Mouse (Mus musculus) kidney, postnatal 0 days (tissue): Measurements from ENCODE around the gene 0610012G03Rik. TPM values are rescaled to one million over a fixed set of nuclear protein-coding genes. Genes with fewer than 3 reads are reported as not detected.

Experiments used
- ATAC-seq: fragments of 200-750 bp; cut with Nextera tagmentation; replicated peaks from 2 replicates; pipeline ENCODE4 v1.8.0; 2017; ENCODE audit warnings: low read depth, moderate number of reproducible peaks, moderate TSS enrichment, moderate library complexity; ENCODE audit not compliant: low FRiP score
- DNase-seq: peaks from one replicate; pipeline ENCODE4 v3.0.0-alpha.2; 2016; ENCODE audit warnings: low spot score
- H3K27ac ChIP-seq: fragments of 300-500 bp; sonication (generic); 2 replicates; pipeline ENCODE4 v1.5.1; 2014; ENCODE audit warnings: mild to moderate bottlenecking
- H3K27me3 ChIP-seq: fragments of 300-500 bp; sonication (generic); 2 replicates; pipeline ENCODE4 v1.6.1; 2014; ENCODE audit warnings: low read length, mixed read lengths; ENCODE audit not compliant: insufficient read depth
- H3K36me3 ChIP-seq: fragments of 300-500 bp; sonication (generic); 2 replicates; pipeline ENCODE4 v1.6.1; 2014; ENCODE audit warnings: low read length, mixed read lengths; ENCODE audit not compliant: insufficient read depth
- H3K4me1 ChIP-seq: fragments of 300-500 bp; sonication (generic); replicated peaks from 2 replicates; pipeline ENCODE4 v1.6.1; 2014; ENCODE audit warnings: antibody characterized with exemption, low read length, mixed read lengths; ENCODE audit not compliant: insufficient read depth
- H3K4me2 ChIP-seq: fragments of 300-500 bp; sonication (generic); 2 replicates; pipeline ENCODE4 v1.6.1; 2014; ENCODE audit warnings: mild to moderate bottlenecking, low read length, moderate library complexity, mixed read lengths
- H3K4me3 ChIP-seq: fragments of 300-500 bp; sonication (generic); replicated peaks from 2 replicates; pipeline ENCODE4 v1.5.1; 2014; ENCODE audit warnings: low read depth, low read length
- H3K9ac ChIP-seq: fragments of 300-500 bp; sonication (generic); 2 replicates; pipeline ENCODE4 v1.6.1; 2014; ENCODE audit warnings: low read depth, low read length
- H3K9me3 ChIP-seq: fragments of 300-500 bp; sonication (generic); replicated peaks from 2 replicates; pipeline ENCODE4 v1.6.1; 2016; ENCODE audit warnings: low read length, inconsistent platforms, mixed read lengths
- CTCF ChIP-seq: IDR thresholded peaks from 2 replicates; pipeline ENCODE4 v1.5.1; 2016; ENCODE audit warnings: antibody characterized with exemption, low read depth, mild to moderate bottlenecking, moderate library complexity
- WGBS: fragments of 180-500 bp; shearing (Covaris S2); extraction: QIAGEN DNeasy Blood & Tissue Kit; methylation state at CpG from one replicate; pipeline ENCODE4 v1.1.7; 2014; 5-methylcytosine and 5-hydroxymethylcytosine counted together
- polyA plus RNA-seq: library from polyadenylated mRNA; unstranded; fragments of >200 nt; fragmentation: Nextera tagmentation; extraction: Ambion mirVana; gene quantifications from 2 replicates; pipeline ENCODE4 v1.2.1, GENCODE M21; 2015

Gene 0610012G03Rik
- 137 and 140 TPM in 2 replicates for polyA plus RNA-seq

DNA sequence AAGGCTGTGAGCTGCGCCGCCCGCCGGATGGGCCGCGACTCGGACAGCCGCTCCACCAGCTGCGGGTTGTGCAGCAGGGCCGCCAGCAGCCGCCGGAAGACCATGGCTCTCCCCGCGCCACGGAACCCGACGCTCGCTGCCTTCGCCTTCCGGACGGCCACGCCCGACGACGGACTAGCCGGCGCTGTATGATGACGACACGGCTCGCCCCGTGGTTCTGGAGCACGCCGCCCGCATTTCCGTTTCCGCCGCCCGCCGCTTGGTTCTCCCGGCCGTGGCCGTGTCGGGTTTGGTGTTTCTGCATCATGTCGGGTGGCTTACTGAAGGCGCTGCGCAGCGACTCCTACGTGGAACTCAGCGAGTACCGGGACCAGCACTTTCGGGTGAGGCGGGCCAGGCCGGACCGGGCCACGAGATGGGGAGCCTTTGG, at the start of gene 0610012G03Rik, which contains the start of gene Ncbp2:
Gene 0610012G03Rik, minus strand, starts transcription at position 150 of the 430 bp plus-strand sequence.
Gene Ncbp2, plus strand, starts transcription at position 169 of the 430 bp plus-strand sequence.
- WGBS: under 1% methylated on average over 55 of the region's 55 CpGs
- peak within 1 kb of the TSS; percentile 89 for H3K27ac ChIP-seq
- peak; percentile 90 for ATAC-seq

DNA sequence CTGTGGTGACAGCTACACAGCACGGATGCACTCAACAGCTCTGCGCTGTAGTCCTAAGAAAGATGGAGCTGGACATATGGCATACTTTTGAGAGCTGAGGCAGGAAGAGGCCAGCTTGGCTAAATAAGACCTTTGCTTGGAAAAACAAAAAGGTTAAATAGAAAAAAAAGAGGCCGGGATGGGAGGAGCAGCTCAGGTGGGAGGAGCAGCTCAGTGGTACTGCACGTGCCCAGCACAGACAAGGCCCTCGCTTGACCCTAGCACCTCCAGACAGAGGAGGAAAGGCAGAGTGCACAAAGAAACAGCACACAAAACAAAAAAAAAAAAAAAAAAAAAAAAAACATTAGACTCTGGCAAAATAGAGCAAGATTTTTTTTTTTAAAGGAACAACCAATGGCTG, 48.1 kb upstream of the 0610012G03Rik start:
- no peaks in the 10 kb centered on the region for H3K4me1 ChIP-seq
- TF ChIP-seq CTCF: no peak
- H3K36me3 ChIP-seq: no peaks in the 10 kb centered on the region
- no peaks in the 10 kb centered on the region for H3K9me3 ChIP-seq
- H3K9ac ChIP-seq: no peak overlapping the region
- no peak overlapping the region for H3K4me3 ChIP-seq
- ATAC-seq: no peak
- DNase-seq: no peak
- H3K27ac ChIP-seq: no peak overlapping the region
- no peak overlapping the region for H3K4me2 ChIP-seq
- WGBS: 65% methylated on average over 5 of the region's 5 CpGs
- no peaks in the 10 kb centered on the region for H3K27me3 ChIP-seq

More for the DNA sequence above, at the start of gene 0610012G03Rik, which contains the start of gene Ncbp2:
- H3K4me1 ChIP-seq: peaks cover 11% of the 10 kb centered on the region
- H3K4me2 ChIP-seq: peak within 1 kb of the TSS; percentile 87
- TF ChIP-seq CTCF: no peak
- no peaks in the 10 kb centered on the region for H3K27me3 ChIP-seq
- H3K9ac ChIP-seq: peak within 1 kb of the TSS; percentile 84
- peak; percentile 97 for DNase-seq
- H3K4me3 ChIP-seq: peak within 1 kb of the TSS; percentile 84
- 0 out of 2 replicates have a peak, but pooled peaks cover 6% of the 10 kb centered on the region for H3K36me3 ChIP-seq
- H3K9me3 ChIP-seq: no peaks in the 10 kb centered on the region

DNA sequence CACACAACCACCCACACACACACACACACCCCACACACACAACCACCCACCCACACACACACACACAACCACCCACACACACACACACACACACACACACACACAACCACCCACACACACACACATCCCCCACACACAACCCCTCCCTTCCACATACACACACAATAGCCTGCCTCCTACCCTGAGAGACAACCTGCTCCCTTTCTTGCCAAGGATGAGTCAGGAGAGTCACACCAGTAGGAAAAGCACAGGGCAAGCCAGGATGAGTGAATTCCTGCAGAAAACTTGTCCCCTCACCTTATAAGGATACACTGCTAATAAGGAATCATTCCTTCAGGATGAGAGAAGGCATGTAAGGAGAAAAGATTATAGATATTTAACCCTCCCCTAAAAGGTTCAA, 45.7 kb upstream of the 0610012G03Rik start:
- TF ChIP-seq CTCF: no peak

DNA sequence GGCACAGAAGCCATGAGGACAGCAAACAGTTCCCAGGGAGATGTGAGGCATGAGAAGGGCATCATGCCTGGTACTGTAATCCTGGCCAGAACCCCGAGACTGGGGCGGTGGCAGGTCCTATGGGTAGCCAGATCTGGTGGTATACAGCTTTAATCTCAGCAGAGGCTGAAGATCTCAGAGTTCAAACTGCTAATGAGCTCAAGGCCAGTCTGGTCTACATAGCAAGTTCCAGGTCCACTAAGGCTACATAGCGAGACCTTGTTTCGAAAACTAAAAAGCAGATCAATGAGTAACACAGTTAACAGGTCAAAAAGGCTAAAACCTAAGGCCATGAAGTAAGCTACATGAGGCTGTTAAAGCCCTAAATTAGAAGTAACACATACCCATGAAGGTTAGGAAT, 44.9 kb upstream of the 0610012G03Rik start:
- no peak for TF ChIP-seq CTCF
- no peak overlapping the region for H3K4me2 ChIP-seq
- 92% methylated on average over 4 of the region's 4 CpGs for WGBS
- H3K9me3 ChIP-seq: no peaks in the 10 kb centered on the region
- H3K27me3 ChIP-seq: no peaks in the 10 kb centered on the region
- 0 out of 2 replicates have a peak, but pooled peaks have one; percentile 65 for ATAC-seq
- H3K4me3 ChIP-seq: no peak overlapping the region
- H3K9ac ChIP-seq: no peak overlapping the region
- peaks cover 16% of the 10 kb centered on the region for H3K36me3 ChIP-seq
- no peak for DNase-seq
- no peaks in the 10 kb centered on the region for H3K4me1 ChIP-seq
- H3K27ac ChIP-seq: no peak overlapping the region

More for the DNA sequence above, 45.7 kb upstream of the 0610012G03Rik start:
- no peak overlapping the region for H3K27ac ChIP-seq
- DNase-seq: no peak
- H3K27me3 ChIP-seq: no peaks in the 10 kb centered on the region
- H3K9ac ChIP-seq: no peak overlapping the region
- H3K4me3 ChIP-seq: no peak overlapping the region
- H3K4me1 ChIP-seq: no peaks in the 10 kb centered on the region
- no peaks in the 10 kb centered on the region for H3K9me3 ChIP-seq
- no peak overlapping the region for H3K4me2 ChIP-seq
- no peak for ATAC-seq
- H3K36me3 ChIP-seq: peaks cover 12% of the 10 kb centered on the region

DNA sequence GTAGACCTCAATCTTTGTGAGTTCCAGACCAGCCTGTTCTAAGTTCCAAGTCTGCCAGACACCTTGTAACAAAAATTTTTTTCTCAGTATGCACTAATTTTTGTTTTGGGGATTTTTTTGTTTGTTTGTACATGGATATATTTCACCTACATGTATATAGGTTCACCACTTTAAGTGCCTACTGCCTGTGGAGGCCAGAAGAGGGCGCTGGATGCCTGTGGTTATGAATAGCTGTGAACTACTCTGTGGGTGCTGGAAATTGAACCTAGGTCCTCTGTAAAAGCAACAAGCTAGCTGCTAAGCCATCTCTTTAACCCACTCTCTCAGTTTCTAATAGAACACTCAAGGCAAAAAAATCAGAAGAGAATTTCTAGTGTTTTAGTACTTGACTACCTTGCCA, 43.7 kb upstream of the 0610012G03Rik start:
- no peak overlapping the region for H3K4me3 ChIP-seq
- DNase-seq (no peak), ATAC-seq (no peak)
- H3K9ac ChIP-seq: no peak overlapping the region
- 50% methylated on average over 1 of the region's 1 CpGs for WGBS
- TF ChIP-seq CTCF: peak; percentile 31
- H3K36me3 ChIP-seq: peaks cover 22% of the 10 kb centered on the region
- H3K4me2 ChIP-seq: no peak overlapping the region
- no peaks in the 10 kb centered on the region for H3K4me1 ChIP-seq
- no peaks in the 10 kb centered on the region for H3K9me3 ChIP-seq
- no peaks in the 10 kb centered on the region for H3K27me3 ChIP-seq
- no peak overlapping the region for H3K27ac ChIP-seq

DNA sequence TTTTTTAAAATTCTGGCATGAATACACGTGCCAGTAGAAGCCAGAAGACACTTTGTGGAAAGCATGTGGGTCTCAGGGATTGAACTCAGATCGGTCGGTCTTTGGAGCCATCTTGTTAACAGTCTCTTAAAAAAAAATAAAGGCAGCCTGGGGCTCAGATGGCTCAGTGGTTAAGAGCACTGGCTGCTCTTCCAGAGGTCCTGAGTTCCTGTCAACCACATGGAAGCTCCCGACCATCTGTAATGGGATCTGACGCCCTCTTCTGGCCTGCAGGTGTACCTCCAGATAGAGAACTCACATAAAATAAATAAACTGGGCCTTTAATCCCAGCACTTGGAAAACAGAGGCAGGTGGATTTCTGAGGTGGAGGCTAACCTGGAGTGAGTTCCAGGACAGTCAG, 32.7 kb upstream of the 0610012G03Rik start:
- 83% methylated on average over 5 of the region's 5 CpGs for WGBS
- H3K4me3 ChIP-seq: no peak overlapping the region
- H3K9ac ChIP-seq: no peak overlapping the region
- no peaks in the 10 kb centered on the region for H3K27me3 ChIP-seq
- H3K4me1 ChIP-seq: no peaks in the 10 kb centered on the region
- peaks cover 25% of the 10 kb centered on the region for H3K36me3 ChIP-seq
- H3K9me3 ChIP-seq: no peaks in the 10 kb centered on the region
- H3K4me2 ChIP-seq: no peak overlapping the region
- DNase-seq (no peak), ATAC-seq (no peak)
- TF ChIP-seq CTCF: peak; percentile 14; the same call in 1 of the 2 replicates
- no peak overlapping the region for H3K27ac ChIP-seq

DNA sequence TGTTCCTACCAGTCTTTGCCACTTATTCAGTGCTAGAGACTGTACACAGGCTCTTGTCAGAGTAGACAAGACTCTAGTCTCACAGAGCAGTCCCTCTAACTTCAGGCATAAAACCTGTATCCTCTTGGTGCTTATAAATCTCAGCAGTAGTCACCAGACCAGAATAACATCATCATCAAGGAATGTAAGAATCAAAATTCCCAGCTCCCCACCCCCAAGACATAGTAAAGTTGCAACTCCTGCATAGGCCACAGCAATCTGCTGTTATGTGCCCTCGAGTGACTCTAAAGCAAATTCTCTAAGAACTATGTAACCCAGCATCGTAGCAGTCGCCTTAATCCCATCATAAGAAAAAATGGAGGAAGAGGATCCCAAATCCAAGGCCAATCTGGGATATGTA, 31.2 kb upstream of the 0610012G03Rik start:
- 92% methylated on average over 3 of the region's 3 CpGs for WGBS

More for the DNA sequence above, 31.2 kb upstream of the 0610012G03Rik start:
- no peak overlapping the region for H3K4me2 ChIP-seq
- no peaks in the 10 kb centered on the region for H3K27me3 ChIP-seq
- H3K9ac ChIP-seq: no peak overlapping the region
- H3K27ac ChIP-seq: no peak overlapping the region
- ATAC-seq: no peak
- H3K9me3 ChIP-seq: no peaks in the 10 kb centered on the region
- H3K4me3 ChIP-seq: no peak overlapping the region
- TF ChIP-seq CTCF: no peak
- H3K4me1 ChIP-seq: no peaks in the 10 kb centered on the region
- DNase-seq: no peak
- H3K36me3 ChIP-seq: peaks cover 25% of the 10 kb centered on the region
